Mouse (Mus musculus) urinary bladder, adult 2 months (tissue): ENCODE measurements around the gene 2010111I01Rik. TPM values are rescaled to one million over a fixed set of nuclear protein-coding genes. Genes with fewer than 3 reads are reported as not detected.
"Not testable (repeated sequence)": the region's sequence is repeated elsewhere in the genome, so short reads cannot be mapped to it uniquely, and the experiment has no call there.

ENCODE experiments used
- DNase-seq: peaks from one replicate; pipeline ENCODE4 v3.0.0; 2022; ENCODE audit warnings: low spot score
- polyA plus RNA-seq: library from polyadenylated mRNA; depleted of rRNA; stranded (reverse); fragments of >200 nt; gene quantifications from 2 replicates; pipeline ENCODE4 v1.2.3, GENCODE M21; 2012

The 2010111I01Rik gene
- polyA plus RNA-seq, 1 experiment = 374 TPM

DNA sequence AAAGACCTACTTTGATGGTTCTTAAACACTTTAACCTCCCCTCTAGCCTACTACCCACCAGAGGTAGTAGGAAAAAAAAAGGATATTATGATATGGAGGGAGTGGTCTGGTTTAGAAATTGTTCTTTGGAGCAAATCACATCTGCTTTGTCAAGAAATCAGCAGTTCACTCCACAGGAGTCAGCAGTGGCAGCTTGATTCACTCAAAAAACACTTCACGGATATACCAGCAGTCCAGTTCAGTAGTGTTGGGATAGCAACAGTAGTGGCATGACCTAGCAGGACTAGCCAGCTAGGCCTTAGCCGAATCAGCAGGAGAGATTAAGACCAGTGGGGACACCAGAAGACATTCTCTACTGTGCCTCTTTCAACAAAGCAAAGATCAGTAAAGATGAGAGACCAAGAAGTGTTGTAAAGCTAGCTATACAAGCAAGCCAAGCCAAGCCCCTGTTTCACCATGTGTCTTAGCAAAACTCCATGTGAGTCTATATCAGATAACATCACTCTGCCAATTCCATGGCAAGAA lies 110.7 kb downstream of the 2010111I01Rik start:
- DNase-seq = no peak

DNA sequence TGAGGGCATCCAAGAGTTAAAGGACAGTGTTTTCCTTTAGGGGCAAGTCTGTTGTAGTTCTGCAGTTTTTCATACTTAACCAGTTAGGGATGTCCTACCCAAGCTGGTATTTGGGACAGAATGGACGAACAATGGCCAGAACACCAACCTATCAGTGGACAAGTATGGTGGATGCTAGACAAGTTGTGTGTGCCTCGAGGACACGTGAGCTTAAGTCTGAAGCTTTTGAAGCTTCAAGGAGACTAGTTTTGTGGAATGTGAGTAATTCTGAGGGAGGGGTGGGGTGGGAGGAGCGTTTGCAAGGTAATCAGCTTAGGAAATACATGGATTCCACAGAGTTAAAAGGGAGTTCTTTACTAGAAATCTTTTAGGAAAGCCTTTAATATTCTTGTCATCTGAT lies 115.5 kb downstream of the 2010111I01Rik start:
- DNase-seq = no peak

DNA sequence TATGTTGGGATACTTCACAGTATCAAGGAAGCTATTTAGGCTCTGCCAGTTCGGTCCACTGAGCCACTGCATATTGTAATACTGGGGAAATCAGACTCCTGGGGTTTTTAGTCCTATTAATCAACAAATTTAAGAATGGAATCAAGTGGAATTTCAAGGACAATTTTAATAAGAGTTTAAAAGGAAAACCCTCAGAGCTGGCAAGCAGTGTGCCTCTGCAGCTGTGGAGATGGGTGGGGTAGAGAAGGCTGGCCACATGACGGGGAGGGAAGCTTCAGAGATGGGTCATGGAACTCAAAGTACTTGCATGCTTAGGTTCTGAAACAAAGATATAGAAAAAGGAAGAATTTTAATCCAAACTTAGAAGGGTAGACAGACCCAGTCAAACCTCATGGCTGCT lies 116.1 kb downstream of the 2010111I01Rik start:
- no peak for DNase-seq

DNA sequence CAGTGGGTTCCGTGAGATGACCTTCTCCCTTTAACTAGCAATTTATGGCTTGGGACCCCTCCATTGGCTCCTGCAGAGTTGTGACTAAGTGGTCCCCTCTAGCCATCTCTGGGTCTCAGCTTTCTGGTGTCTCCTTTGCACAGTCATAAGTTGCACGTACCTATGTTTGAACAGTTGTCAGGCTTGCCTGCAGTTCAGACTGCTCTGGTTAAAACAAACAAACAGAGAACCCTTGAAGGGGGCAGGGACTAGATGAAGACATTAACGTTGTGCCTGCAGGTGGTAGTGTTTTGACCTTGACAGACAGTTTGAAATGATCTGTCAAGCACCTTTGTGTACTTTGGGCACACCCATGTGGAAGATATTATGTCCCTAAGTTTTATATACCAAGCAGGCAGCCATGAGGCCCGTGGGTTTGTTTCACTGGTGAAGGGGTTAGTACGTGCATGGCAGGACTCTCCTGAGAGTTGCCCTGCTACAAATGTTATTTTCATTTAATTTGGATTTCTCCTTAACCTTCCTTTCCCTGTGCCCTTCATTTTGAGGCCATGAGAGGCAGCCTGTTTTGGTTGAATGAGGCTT lies 118.0 kb downstream of the 2010111I01Rik start:
- DNase-seq = no peak

DNA sequence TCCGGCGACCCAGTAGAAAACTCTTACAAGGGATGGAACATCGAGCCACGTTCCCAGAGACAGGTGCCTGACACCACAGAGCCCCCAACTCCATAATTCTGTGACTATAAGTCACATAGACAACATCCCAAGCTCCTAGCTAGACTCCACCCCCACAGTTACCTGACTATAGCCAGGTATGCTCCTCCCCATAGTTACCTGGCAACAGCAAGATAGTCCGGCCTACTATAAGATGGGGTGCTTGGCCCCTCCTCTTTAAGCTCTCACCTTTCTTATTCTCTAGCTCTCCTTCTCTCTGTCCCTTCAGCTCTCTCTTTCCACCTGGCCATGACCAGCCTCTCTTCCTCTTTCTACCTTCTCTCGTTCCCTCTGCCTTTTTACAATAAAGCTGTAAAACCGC lies 118.4 kb downstream of the 2010111I01Rik start:
- DNase-seq = not testable (repeated sequence)

DNA sequence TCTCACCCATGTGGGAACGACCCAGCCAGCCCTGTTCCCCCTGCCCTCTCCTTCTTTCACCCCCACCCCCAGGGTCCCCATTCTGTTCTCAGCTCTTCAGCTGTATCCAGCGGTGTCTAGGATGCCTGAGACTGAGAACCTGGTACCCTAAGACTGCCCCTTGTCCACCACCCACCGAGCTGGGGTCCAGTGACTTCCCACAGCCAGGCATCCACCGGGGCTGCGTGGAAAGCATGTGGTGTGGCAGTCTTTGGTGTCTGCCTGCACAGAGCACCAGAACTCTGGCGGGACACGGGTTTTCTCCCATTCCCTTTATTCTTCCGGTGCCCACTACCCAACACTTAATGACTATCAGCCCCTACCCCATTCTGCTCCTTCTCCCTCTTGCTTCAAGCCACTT lies 119.0 kb downstream of the 2010111I01Rik start:
- no peak for DNase-seq

DNA sequence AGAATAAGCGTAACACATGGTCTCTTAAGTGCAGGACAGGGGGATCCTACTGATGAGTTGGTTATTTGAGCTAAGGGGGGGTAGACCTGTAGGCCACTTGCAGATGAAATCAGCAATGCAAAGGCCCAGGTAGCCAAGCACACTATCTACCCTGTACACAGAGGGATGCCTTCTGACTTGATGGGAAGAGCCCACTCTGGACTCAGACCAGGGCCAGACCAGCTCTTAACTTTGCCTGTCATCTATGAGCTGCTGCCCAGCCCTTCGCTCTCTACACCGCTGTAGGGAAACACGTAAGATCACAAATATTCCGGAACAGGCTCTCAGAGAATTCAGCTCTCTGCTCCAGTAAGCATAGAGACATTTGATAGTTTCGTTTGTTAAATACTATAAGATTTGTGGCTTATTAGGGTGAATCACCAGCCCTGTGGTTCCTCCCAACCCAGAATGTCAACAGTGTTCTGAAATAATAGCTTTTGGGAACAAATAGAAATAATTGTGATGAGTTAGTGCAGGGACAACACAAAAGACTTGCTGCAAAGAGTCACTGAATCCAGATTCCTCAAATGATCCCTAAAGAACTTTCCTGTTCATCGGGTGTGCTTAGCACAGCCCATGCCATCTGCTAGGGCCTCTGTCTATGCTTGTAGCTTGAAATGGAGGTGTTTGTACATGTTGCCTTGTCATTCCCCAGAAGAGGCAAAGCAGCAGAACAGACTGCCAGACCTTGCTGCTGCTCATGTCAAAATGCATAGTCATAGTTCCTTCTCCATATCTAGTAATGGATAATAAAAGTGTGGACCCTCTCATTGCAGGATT lies 123.4 kb downstream of the 2010111I01Rik start:
- no peak for DNase-seq

DNA sequence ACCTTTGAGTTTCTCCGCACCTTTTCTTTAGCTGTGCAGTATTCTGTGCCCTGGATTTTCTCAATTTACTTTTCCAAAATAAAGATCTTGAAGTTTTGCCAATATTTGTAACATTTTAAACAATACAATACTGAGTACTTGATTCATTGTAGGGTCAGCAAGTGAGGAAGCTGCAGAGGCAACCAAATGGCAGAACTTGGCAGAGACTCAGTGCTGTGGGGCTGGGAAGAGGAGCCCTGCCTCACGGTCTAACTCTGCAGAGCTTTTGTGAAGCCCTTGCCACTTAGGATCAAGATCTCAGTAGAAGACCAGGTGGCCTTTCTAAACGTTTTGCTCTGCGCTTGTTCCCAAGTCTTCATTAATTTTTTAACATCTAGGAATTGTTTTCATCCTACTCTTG lies 124.8 kb downstream of the 2010111I01Rik start:
- DNase-seq = no peak

DNA sequence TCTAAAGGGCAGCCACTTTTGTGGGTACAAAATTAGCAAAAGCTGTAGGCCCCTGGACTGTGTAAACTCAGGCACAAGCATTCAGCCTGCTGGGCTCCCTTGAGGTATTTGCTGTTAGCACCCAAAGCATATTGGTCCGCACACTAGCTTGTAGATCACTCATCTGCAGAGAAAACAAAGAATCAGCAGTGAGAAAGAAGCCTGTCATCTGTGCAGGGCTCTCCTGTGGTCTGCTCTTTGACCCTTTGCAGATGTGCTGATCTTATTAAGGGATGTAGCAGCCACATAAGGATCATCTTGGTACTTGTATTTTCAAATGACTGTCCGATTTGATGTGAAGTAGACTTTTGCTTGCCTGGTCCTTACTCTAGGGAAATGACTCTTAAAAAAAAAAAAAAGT lies 126.6 kb downstream of the 2010111I01Rik start:
- DNase-seq = no peak

DNA sequence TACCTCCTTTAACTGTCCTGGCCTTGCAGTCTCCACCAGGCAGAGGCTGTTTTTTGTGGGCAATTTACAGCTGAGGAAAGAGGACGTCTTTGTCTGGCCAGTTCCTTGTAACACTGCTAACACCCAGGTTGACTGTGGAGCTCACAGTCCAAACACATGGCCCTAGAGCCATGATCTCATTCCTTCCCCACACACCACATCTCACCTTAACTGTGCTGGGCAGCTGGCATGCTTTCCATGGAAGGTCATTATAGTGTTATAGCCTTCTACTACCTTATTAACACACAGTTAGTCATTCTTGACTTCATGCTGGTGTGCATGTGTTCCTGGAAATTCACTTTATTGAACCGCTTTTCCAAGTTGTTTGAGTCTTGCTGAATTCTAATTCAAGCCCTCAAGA lies 127.6 kb downstream of the 2010111I01Rik start:
- no peak for DNase-seq

DNA sequence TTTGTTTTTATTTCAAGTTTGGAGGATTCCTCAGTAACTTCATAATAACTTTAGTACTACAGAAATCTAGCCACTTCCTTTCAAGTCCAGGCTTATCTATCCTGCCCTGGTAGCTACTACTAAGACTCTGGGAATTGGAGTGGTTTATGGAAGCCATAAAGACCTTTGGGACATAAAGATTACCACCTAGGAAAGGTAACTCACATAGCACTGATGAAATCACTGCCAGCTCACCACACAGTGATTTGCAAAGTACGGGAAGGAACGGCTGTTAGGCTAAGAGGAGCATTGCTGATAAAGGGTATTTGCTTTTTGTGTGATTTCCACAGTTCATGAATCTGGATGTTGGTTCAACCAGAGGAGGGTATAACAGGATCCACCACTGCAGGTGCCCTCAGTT lies 128.2 kb downstream of the 2010111I01Rik start:
- no peak for DNase-seq

DNA sequence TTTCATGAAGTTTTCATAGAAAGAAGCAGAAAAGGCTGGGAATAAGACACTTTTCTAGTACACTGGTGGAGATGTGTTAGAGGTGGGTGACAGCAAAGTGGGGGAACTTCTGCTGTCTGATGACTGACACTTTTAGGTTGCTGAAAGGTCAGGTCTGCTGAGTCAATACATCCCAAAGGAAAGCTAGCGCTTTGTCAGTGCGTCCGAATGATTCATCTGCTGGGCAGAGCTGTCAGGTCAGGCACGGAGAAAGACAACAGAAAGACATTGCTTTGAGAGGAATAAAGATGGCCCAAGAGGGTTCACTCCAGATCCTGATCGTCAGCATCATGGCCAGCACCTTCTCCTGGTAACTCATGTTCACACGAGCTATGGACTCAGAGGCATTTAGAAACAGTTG lies 128.9 kb downstream of the 2010111I01Rik start:
- no peak for DNase-seq

DNA sequence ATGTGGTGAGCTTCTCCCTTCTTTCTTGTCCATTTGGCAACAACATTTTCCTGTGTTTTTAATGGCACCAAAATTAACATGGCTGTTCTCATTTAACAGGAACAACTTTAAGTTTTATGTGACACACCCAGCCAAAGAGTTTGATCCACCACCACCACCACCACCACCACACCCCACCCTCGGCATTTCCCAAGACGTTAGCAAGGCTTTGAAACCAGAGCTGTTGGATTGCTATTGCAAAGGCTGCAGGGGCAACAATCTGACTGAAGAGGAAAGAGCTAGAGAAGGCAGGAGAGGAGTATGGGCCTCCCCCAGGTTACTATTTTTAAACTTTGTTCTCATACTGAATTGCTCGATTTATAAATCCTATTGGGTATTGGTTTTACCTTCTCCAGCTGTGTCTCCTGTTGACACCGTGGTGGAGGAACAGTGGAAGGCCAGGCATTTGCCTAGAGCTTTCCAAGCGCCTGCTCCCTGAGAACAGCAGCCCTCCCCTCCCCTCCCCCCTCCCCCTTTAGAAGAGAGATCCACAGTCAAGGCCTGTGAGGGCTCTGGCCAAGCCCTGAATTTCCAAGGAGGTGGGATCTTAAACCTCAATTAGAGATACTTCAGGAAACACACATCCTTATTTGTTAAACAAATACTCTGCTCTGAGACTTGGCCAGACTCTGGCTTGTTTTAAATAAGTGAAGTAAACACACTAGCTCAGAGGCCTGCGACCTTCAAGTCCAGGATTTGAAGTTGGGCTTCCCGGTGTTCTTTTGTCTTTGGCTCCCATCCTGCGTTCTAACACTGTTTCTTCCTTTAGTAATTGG lies 129.8 kb downstream of the 2010111I01Rik start:
- no peak for DNase-seq

DNA sequence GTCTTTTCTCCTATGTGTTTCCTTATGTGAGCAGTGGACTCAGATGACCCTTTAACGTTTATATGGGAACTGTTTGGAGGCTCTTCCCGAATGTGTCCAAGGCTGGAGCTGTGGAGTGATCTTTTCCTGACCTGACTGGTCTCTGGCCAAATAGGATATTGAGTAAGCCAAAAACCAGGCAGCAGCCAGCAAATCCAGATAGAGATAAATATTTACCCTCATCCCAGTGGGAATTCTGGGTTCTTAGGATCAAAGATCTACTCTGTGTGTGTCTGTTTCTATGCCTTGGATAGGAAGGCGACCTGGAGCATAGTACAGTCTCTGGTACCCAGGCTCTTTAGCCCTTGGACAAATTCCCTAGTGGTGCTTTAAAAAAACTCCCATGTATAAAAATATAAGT lies 132.1 kb downstream of the 2010111I01Rik start:
- DNase-seq = no peak

DNA sequence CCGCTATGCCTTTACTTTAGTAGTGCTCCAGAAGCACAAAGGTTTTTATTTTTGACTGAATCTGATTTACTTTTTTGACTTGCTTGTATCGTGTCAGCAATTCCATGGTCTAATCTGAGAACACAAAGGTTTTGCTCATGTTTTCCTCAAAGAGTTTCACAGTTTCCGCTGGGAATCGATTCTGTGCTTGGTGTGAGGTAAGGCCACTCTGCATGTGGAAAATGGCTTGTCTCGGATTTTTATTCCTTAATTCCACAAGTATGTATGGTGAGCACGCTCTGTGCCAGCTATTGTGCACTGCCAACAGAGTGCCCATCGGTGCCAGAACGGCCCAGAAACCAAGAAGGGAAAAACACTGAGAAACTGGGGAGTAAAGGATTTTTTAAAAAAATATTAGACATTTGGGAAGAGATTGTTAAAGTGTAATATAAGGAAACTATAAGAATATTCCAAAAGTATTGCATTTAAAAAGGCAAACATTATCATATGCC lies 132.8 kb downstream of the 2010111I01Rik start:
- no peak for DNase-seq

DNA sequence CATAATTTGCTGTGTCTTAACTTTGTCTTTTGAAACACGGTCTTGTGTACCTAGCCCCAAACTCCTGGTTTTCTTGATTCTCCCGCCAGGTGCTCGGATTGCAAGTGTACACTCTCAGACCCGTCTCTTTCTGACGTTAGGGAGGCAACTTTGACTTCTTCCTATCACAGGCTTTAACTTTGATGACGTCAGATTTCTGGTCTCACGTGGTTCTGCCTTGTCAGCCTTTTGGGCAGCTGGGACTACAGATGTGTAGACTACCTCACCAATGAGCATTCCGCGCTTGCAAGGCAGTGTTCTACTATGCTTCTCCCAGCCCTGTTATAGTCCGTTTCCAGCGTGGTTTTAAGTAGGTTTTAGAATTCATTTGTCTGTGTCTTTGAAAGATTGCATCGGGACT lies 137.1 kb downstream of the 2010111I01Rik start:
- DNase-seq = no peak

DNA sequence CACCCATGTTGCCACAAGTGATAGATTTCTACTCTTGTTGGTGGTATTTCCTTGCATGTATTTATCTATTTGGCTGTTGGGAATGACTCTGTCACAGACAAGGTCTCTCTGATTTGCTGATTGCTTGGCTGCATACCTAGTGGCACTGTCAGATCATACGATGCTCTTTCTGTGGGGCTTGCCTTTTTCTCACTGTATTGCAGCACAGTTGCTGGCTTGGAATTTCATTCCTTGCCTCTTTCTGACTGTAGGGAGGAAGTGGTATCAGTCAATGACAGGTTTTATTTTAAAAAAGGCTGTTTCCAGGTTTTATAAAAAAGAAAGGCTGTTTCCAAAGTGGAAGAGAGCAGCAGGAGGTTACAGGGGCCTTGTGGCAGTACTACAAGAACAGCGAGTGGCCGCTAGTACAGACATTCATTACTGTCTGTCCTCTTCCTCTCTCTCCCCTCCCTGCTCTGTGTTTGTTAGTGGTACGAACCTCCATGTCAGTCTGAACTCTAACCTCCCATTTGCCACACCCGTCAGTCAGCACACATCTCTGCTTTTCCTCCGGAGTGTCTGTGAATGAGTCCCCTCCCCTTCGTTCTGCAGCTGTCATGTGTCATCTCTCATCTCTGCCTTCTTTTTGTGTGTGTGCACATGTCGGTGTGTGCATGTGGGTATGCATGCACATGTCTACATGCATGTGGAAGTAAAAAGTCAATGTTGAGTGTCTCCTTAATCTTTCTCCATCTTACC lies 138.3 kb downstream of the 2010111I01Rik start:
- no peak for DNase-seq

DNA sequence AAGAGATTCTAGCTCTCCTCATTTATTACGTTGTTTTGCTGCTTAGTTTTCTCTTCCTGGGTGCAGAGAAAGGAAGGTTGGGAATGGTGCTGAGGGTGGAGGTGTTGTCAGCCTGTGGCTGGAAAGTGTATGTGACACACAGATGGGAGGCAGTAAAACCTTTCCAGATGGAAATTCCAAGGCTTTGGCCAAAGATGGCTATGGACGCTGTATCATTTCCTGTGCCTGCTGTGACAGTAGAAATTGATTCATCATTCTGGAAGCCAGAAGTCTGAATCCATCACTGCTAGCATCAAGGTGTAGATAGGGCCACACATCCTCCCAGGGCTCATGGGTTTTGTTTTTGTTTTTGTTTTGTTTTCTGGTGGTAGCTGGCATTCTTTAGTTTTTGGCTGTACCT lies 141.9 kb downstream of the 2010111I01Rik start:
- DNase-seq = no peak

DNA sequence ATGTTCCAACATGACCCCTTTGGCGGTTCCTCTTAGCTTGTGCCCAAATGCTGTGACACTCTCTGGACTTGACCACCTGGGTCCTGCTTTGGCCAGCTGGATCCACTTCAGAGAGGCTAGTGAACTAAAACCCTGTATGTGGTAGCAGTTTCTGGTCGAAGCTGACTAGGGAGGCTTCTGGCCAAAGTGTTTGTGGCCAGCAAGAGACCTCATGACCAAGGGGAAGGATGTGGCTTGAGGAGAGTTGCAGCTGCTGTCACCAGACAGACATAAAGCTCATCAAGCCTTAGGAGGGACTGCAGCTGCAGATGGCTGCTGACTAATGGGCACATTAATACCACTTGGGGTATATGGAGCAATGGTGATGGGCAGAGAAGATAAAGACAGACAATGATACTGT lies 143.9 kb downstream of the 2010111I01Rik start:
- DNase-seq = no peak

DNA sequence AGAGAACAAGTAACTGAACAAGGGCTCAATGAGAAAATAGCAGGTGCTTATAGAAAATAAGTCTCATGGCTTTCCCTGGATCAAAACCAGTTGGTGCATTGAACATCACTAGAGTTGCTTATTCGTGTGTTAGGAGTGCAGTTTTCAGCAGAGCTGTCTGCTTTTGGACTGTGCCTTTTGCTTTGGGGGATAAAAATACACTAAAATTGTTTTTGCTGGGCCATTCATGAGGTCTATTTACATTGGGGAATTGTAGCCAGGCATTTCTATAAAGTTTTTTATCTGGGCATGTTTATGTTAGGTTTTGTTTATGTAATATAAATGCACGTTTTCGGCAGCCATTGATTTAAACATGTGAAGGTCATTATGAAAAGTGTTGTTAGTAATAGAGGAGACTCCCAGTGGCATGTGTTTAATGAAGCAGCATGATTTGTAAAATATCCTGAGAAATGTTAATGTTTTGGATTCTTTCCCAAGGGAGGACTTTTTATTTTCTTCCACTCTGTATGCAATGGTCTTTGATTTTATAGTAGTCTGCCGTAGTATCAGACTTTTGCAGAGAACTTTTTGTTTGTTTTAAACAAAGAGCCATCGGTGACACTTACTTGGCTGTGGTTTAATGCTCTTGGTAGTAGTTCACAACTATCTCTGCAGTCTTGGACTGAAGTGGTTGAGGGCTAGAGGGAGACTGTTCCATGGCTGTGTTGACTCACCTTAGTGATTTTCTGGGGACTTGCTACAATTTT lies 146.8 kb downstream of the 2010111I01Rik start:
- no peak for DNase-seq

DNA sequence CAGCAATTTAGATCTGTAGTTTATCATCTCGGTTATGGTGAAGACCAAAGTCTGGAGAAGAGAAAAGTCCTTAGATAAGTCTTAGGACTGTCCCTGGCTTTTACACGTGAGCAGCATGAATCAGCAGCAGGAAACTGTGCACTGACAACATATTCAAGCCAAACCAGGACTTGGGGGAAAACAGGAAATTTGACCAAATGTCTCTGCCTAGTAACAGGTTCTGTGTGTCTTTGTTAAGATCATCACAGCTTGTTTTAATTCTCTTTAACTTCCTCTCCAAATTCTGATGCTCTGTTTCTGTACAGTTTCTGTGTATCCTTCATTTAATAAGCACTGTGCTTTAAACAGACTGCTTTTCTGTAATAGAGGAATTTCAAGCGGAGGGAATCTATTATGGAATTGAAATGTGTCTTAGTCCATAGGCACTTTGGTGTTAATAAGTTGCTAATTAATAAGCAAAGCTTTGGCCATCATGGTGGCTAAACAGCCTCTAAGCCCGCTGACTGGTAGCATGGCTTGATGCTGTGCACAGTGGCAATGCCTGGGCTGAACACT lies 147.4 kb downstream of the 2010111I01Rik start:
- no peak for DNase-seq
